Mouse (Mus musculus): ENCODE measurements around the gene Vmn1r73. TPM values are rescaled to one million over a fixed set of nuclear protein-coding genes. Genes with fewer than 3 reads are reported as not detected.

The Vmn1r73 gene
- not detected in 2 replicates for polyA plus RNA-seq (2014; fragmentation: Nextera tagmentation; extraction: Ambion mirVana)

DNA sequence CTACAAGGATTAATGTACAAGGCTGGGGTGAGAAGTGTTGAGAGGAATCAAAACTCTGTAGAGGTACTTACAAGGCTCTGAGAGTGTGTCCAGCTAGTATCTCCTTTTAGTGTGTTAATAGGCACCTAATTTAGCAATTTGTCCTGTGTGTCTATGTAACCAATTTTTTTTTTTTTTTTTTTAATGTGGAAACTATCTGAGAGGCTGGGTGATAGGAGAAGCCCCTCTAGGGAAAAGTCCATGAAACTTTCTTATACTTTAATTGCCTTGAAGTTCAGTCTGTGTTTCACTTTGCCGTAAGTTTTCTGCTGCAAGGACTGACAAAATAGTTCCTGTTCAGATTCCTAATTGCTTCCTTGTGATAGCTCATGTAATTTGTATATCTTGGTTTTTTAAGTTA is at the start of gene Vmn1r73:
Vmn1r73 (plus strand) TSS at position 301 of the 400 bp plus-strand sequence.
- Histone ChIP-seq H3K4me3 (ENCODE audit: low read depth, low read length) (no peak within 1 kb of the TSS), H3K27ac (ENCODE audit: low read depth) (no peak within 1 kb of the TSS), H3K9ac (ENCODE audit: low read length) (no peak within 1 kb of the TSS), H3K4me2 (ENCODE audit: low read length) (no peak within 1 kb of the TSS), H3K9me3 (ENCODE audit: control insufficient read depth, low read length) (0 out of 2 replicates have a peak, but pooled peaks cover 6% of the 10 kb centered on the region), H3K27me3 (replicated peaks; ENCODE audit: control insufficient read depth, insufficient read depth, low read length) (no peaks in the 10 kb centered on the region), H3K4me1 (replicated peaks; ENCODE audit: control insufficient read depth, insufficient read depth, low read length) (no peaks in the 10 kb centered on the region), H3K36me3 (ENCODE audit: control insufficient read depth, insufficient read depth, low read length) (no peaks in the 10 kb centered on the region)
- 87% methylated on average over 1 of the region's 1 CpGs for WGBS
- DNase-seq (ENCODE audit: low spot score) = no peak
- ATAC-seq (replicated peaks; ENCODE audit: low FRiP score, low TSS enrichment, low read depth) = no peak

Other genes starting within 250 kb of the Vmn1r73 start
- gene Zscan4-ps2, start 216.0 kb upstream of the Vmn1r73 start, polyA plus RNA-seq (2014; fragmentation: Nextera tagmentation; extraction: Ambion mirVana) = not detected in 2 replicates
- not detected in 2 replicates for gene Zscan4-ps3, start 121.0 kb upstream of the Vmn1r73 start, polyA plus RNA-seq (2014; fragmentation: Nextera tagmentation; extraction: Ambion mirVana)
- gene Vmn1r72, start 50.1 kb upstream of the Vmn1r73 start, polyA plus RNA-seq (2014; fragmentation: Nextera tagmentation; extraction: Ambion mirVana) = not detected in 2 replicates
- gene Vmn1r74, start 103.7 kb downstream of the Vmn1r73 start, polyA plus RNA-seq (2014; fragmentation: Nextera tagmentation; extraction: Ambion mirVana) = not detected in 2 replicates
- not detected in 2 replicates for gene Vmn1r75, start 144.4 kb downstream of the Vmn1r73 start, polyA plus RNA-seq (2014; fragmentation: Nextera tagmentation; extraction: Ambion mirVana)
- not detected in 2 replicates for gene Vmn1r76, start 207.9 kb downstream of the Vmn1r73 start, polyA plus RNA-seq (2014; fragmentation: Nextera tagmentation; extraction: Ambion mirVana)